Mouse (Mus musculus) MEL (cell line): Measurements from ENCODE around the gene Aaas. TPM values are rescaled to one million over a fixed set of nuclear protein-coding genes. Genes with fewer than 3 reads are reported as not detected.

Source experiments
- DNase-seq: peaks from one replicate; pipeline ENCODE4 v3.0.0; 2011; ENCODE audit warnings: low read depth, low spot score
- H3K27ac ChIP-seq: 2 replicates; pipeline ENCODE4 v1.5.1; 2012; ENCODE audit warnings: low read depth, mild to moderate bottlenecking, control low read depth, low read length, moderate library complexity; ENCODE audit not compliant: control insufficient read depth
- H3K27me3 ChIP-seq, 2 experiments: fragments of 150-350 bp in 1 of 2; sonication (generic) in 1 of 2; 2 replicates each; pipeline ENCODE4 v1.6.1; 2012; ENCODE audit warnings: low read length in 2 of 2, mild to moderate bottlenecking in 2 of 2, improper control_type of control experiment in 1 of 2, moderate library complexity in 1 of 2; ENCODE audit not compliant: insufficient read depth in 2 of 2, control insufficient read depth in 1 of 2
- H3K36me3 ChIP-seq, 2 experiments: 2 replicates each; pipeline ENCODE4 v1.6.1; 2012 to 2014; ENCODE audit warnings: low read length in 2 of 2, improper control_type of control experiment in 1 of 2, inconsistent platforms in 1 of 2, mild to moderate bottlenecking in 1 of 2; ENCODE audit not compliant: insufficient read depth in 2 of 2, control insufficient read depth in 1 of 2
- H3K4me1 ChIP-seq, 2 experiments: fragments of 150-350 bp in 1 of 2; sonication (generic) in 1 of 2; 2 replicates each; pipeline ENCODE4 v1.6.1; 2012; ENCODE audit warnings: low read length in 2 of 2, improper control_type of control experiment in 1 of 2, mild to moderate bottlenecking in 1 of 2; ENCODE audit not compliant: insufficient read depth in 2 of 2, control insufficient read depth in 1 of 2
- H3K4me3 ChIP-seq, 2 experiments: fragments of 150-350 bp in 1 of 2; sonication (generic) in 1 of 2; 2 replicates each; pipeline ENCODE4 v1.5.1; 2012; ENCODE audit warnings: low read depth in 2 of 2, low read length in 2 of 2, mild to moderate bottlenecking in 2 of 2, moderate library complexity in 2 of 2, control low read depth in 1 of 2, improper control_type of control experiment in 1 of 2; ENCODE audit not compliant: control insufficient read depth in 1 of 2, insufficient read depth in 1 of 2
- H3K79me2 ChIP-seq: 2 replicates; pipeline ENCODE4 v1.6.1; 2012; ENCODE audit warnings: mild to moderate bottlenecking, low read length, moderate library complexity; ENCODE audit not compliant: control insufficient read depth, poor library complexity, insufficient read depth
- H3K9ac ChIP-seq: 2 replicates; pipeline ENCODE4 v1.6.1; 2012; ENCODE audit warnings: low read depth, mild to moderate bottlenecking, control low read depth, low read length, moderate library complexity; ENCODE audit not compliant: control insufficient read depth, poor library complexity, severe bottlenecking
- H3K9me3 ChIP-seq: fragments of 150-350 bp; sonication (generic); replicated peaks from 2 replicates; pipeline ENCODE4 v1.6.1; 2012; ENCODE audit warnings: mild to moderate bottlenecking, low read length, improper control_type of control experiment, moderate library complexity; ENCODE audit not compliant: insufficient read depth
- BHLHE40 ChIP-seq: IDR thresholded peaks from 2 replicates; pipeline ENCODE4 v1.6.1; 2012; ENCODE audit warnings: low read depth, mild to moderate bottlenecking, inconsistent platforms, low read length, improper control_type of control experiment, borderline replicate concordance
- CHD1 ChIP-seq: IDR thresholded peaks from 2 replicates; pipeline ENCODE4 v1.6.1; 2012; ENCODE audit warnings: low read depth, mild to moderate bottlenecking, inconsistent platforms, low read length, improper control_type of control experiment
- CTCF ChIP-seq, 3 experiments: IDR thresholded peaks in 2 of 3; conservative IDR thresholded peaks in 1 of 3; 2 replicates each; pipeline ENCODE4 v1.5.1; 2011 to 2012; ENCODE audit warnings: low read length in 3 of 3, low read depth in 2 of 3, mild to moderate bottlenecking in 2 of 3, improper control_type of control experiment in 1 of 3, inconsistent platforms in 1 of 3, mixed read lengths in 1 of 3, moderate library complexity in 1 of 3; ENCODE audit not compliant: control insufficient read depth in 1 of 3, insufficient read depth in 1 of 3, poor library complexity in 1 of 3, severe bottlenecking in 1 of 3
- E2F4 ChIP-seq: IDR thresholded peaks from 2 replicates; pipeline ENCODE4 v1.6.1; 2011; ENCODE audit warnings: low read depth, low read length, improper control_type of control experiment, borderline replicate concordance
- ELF1 ChIP-seq: IDR thresholded peaks from 2 replicates; pipeline ENCODE4 v1.6.1; 2014; ENCODE audit warnings: low read depth, mild to moderate bottlenecking, inconsistent platforms, low read length, improper control_type of control experiment, moderate library complexity
- EP300 ChIP-seq, 2 experiments: IDR thresholded peaks; 2 replicates each; pipeline ENCODE4 v1.6.1; 2011; ENCODE audit warnings: improper control_type of control experiment in 2 of 2, low read length in 2 of 2, low read depth in 1 of 2, mild to moderate bottlenecking in 1 of 2
- ETS1 ChIP-seq: IDR thresholded peaks from 2 replicates; pipeline ENCODE4 v1.6.1; 2012; ENCODE audit warnings: low read depth, mild to moderate bottlenecking, inconsistent platforms, low read length, improper control_type of control experiment, moderate library complexity
- GABPA ChIP-seq: IDR thresholded peaks from 2 replicates; pipeline ENCODE4 v1.6.1; 2012; ENCODE audit warnings: low read depth, mild to moderate bottlenecking, inconsistent platforms, low read length, improper control_type of control experiment, moderate library complexity
- GATA1 ChIP-seq: IDR thresholded peaks from 2 replicates; pipeline ENCODE4 v1.6.1; 2011; ENCODE audit warnings: low read depth, low read length, improper control_type of control experiment
- MAFK ChIP-seq: IDR thresholded peaks from 2 replicates; pipeline ENCODE4 v1.6.1; 2011; ENCODE audit warnings: low read depth, mild to moderate bottlenecking, low read length, improper control_type of control experiment, borderline replicate concordance
- MAX ChIP-seq: IDR thresholded peaks from 2 replicates; pipeline ENCODE4 v1.6.1; 2011; ENCODE audit warnings: low read length, improper control_type of control experiment
- MAZ ChIP-seq: IDR thresholded peaks from 2 replicates; pipeline ENCODE4 v1.6.1; 2012; ENCODE audit warnings: low read depth, mild to moderate bottlenecking, inconsistent platforms, low read length, improper control_type of control experiment
- MXI1 ChIP-seq: IDR thresholded peaks from 2 replicates; pipeline ENCODE4 v1.6.1; 2011; ENCODE audit warnings: mild to moderate bottlenecking, low read depth, low read length, improper control_type of control experiment
- MYB ChIP-seq: IDR thresholded peaks from 2 replicates; pipeline ENCODE4 v1.6.1; 2011; ENCODE audit warnings: mild to moderate bottlenecking, low read depth, low read length, improper control_type of control experiment
- MYC ChIP-seq: IDR thresholded peaks from 2 replicates; pipeline ENCODE4 v1.6.1; 2011; ENCODE audit warnings: low read depth, mild to moderate bottlenecking, low read length, improper control_type of control experiment, moderate library complexity
- NELFE ChIP-seq: IDR thresholded peaks from 2 replicates; pipeline ENCODE4 v1.6.1; 2011; ENCODE audit warnings: low read depth, low read length, improper control_type of control experiment
- NRF1 ChIP-seq: IDR thresholded peaks from 2 replicates; pipeline ENCODE4 v1.6.1; 2014; ENCODE audit warnings: low read depth, mild to moderate bottlenecking, inconsistent platforms, low read length, improper control_type of control experiment, moderate library complexity; ENCODE audit not compliant: poor library complexity, insufficient read depth, severe bottlenecking
- POLR2AphosphoS5 ChIP-seq: IDR thresholded peaks from 2 replicates; pipeline ENCODE4 v1.6.1; 2012; ENCODE audit warnings: low read depth, borderline replicate concordance, mild to moderate bottlenecking, inconsistent platforms, low read length, moderate library complexity, mixed read lengths
- RCOR1 ChIP-seq: IDR thresholded peaks from 2 replicates; pipeline ENCODE4 v1.6.1; 2012; ENCODE audit warnings: low read depth, mild to moderate bottlenecking, inconsistent platforms, low read length, improper control_type of control experiment
- SIN3A ChIP-seq: IDR thresholded peaks from 2 replicates; pipeline ENCODE4 v1.6.1; 2012; ENCODE audit warnings: low read length, improper control_type of control experiment, inconsistent platforms
- SMC3 ChIP-seq: IDR thresholded peaks from 2 replicates; pipeline ENCODE4 v1.6.1; 2011; ENCODE audit warnings: low read depth, low read length, improper control_type of control experiment
- TAL1 ChIP-seq: IDR thresholded peaks from 2 replicates; pipeline ENCODE4 v1.6.1; 2012; ENCODE audit warnings: mild to moderate bottlenecking, inconsistent platforms, low read length, moderate library complexity, mixed read lengths
- TBP ChIP-seq: IDR thresholded peaks from 2 replicates; pipeline ENCODE4 v1.8.0; 2011; ENCODE audit warnings: low read depth, low read length, improper control_type of control experiment
- TCF12 ChIP-seq: IDR thresholded peaks from 2 replicates; pipeline ENCODE4 v1.6.1; 2014; ENCODE audit warnings: low read depth, mild to moderate bottlenecking, inconsistent platforms, low read length, improper control_type of control experiment, moderate library complexity
- UBTF ChIP-seq: IDR thresholded peaks from 2 replicates; pipeline ENCODE4 v1.6.1; 2012; ENCODE audit warnings: low read depth, mild to moderate bottlenecking, inconsistent platforms, low read length, improper control_type of control experiment, moderate library complexity, borderline replicate concordance; ENCODE audit not compliant: insufficient read depth
- USF2 ChIP-seq, 2 experiments: IDR thresholded peaks; 2 replicates each; pipeline ENCODE4 v1.6.1; 2011 to 2012; ENCODE audit warnings: improper control_type of control experiment in 2 of 2, low read length in 2 of 2, borderline replicate concordance in 1 of 2, inconsistent platforms in 1 of 2, low read depth in 1 of 2, mild to moderate bottlenecking in 1 of 2; ENCODE audit not compliant: insufficient read depth in 1 of 2
- ZC3H11A ChIP-seq: IDR thresholded peaks from 2 replicates; pipeline ENCODE4 v1.6.1; 2012; ENCODE audit warnings: low read depth, mild to moderate bottlenecking, inconsistent platforms, low read length, improper control_type of control experiment
- ZKSCAN1 ChIP-seq: IDR thresholded peaks from 2 replicates; pipeline ENCODE4 v1.6.1; 2012; ENCODE audit warnings: low read depth, mild to moderate bottlenecking, inconsistent platforms, low read length, improper control_type of control experiment, moderate library complexity
- ZMIZ1 ChIP-seq: IDR thresholded peaks from 2 replicates; pipeline ENCODE4 v1.6.1; 2012; ENCODE audit warnings: low read depth, mild to moderate bottlenecking, inconsistent platforms, low read length, improper control_type of control experiment, moderate library complexity
- ZNF384 ChIP-seq: IDR thresholded peaks from 2 replicates; pipeline ENCODE4 v1.6.1; 2012; ENCODE audit warnings: low read depth, mild to moderate bottlenecking, inconsistent platforms, low read length, improper control_type of control experiment
- polyA plus RNA-seq, 2 experiments: library from polyadenylated mRNA; stranded (reverse) in 1 of 2; unstranded in 1 of 2; fragments of >175 nt in 1 of 2; fragments of >200 nt in 1 of 2; gene quantifications; 2 replicates each; pipeline versions ENCODE4 v1.2.1 to v1.2.4; 2012; ENCODE audit warnings: low replicate concordance in 2 of 2, low read depth in 1 of 2; ENCODE audit not compliant: insufficient read length in 2 of 2, insufficient read depth in 1 of 2, missing spikeins in 1 of 2
- total RNA-seq: library from RNA; depleted of rRNA; stranded (reverse); fragments of 300-350 nt; gene quantifications from 2 replicates; pipeline ENCODE4 v1.2.3, GENCODE M21; 2012

Aaas gene
- total and polyA plus RNA-seq, 3 experiments: 48.7 to 205 TPM; not detected in 1

DNA sequence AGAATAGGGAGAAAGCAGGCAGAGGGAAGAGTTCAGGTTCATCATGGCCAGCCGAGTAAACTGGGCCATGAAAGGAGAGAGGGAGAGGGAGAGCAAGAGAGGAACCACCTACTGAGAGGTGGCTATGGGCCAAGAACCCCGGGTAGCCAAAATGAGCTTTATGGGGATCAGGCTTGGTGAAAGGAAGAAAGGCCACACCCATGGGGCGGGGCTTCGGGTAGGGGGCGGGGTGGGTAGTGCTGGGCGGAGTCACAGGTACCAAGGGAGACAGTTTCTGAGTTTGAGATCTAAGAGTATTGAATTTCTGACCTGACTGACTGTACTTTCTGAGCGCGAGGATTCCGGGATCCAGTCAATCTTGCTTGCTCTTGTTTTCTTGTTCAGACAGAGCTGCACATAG is 36.1 kb upstream of the Aaas start:
- no peaks in the 10 kb centered on the region for H3K9me3 ChIP-seq
- no peaks in the 10 kb centered on the region for H3K79me2 ChIP-seq
- H3K4me1 ChIP-seq: peaks cover 2 to 7% of the 10 kb centered on the region in 2 experiments; a peak in 3 of 4 replicates
- peaks cover 0 to 5% of the 10 kb centered on the region in 2 experiments; a peak in 2 of 4 replicates for H3K36me3 ChIP-seq
- no peak overlapping the region for H3K9ac ChIP-seq
- peak overlapping the region; percentile 24 to 45 for H3K4me3 ChIP-seq
- no peak overlapping the region for H3K27ac ChIP-seq
- 0 out of 2 replicates have a peak, but pooled peaks have one; percentile 2 for TF ChIP-seq ZNF384
- TF ChIP-seq EP300 (IDR thresholded peaks at IDR 0.05; ENCODE audit: low read depth in 1 of 2, low read length in 2 of 2): no peak
- peak; percentile 20; the same call in 1 of the 2 replicates for TF ChIP-seq SIN3A
- H3K27me3 ChIP-seq: no peaks in the 10 kb centered on the region
- DNase-seq: peak; percentile 87

DNA sequence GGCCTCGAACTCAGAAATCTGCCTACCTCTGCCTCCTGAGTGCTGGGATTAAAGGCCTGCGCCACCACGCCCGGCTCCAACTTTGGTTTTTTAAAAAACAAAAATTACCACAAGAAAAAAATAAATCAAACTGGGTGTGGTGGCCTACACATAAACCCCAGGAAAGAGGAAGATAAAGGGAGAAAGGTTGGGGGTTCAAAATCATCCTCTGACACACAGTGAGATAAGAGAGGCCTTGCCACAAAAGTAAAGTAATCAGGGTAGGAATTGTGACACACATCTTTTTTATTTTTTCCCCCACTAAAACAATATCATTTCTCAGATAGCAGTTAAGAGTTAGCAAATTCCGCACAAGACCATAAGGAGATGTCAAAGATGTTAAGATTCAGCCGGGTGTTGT is 33.1 kb upstream of the Aaas start:
- Histone ChIP-seq H3K9me3 (no peaks in the 10 kb centered on the region), H3K4me3 (no peak overlapping the region), H3K36me3 (peaks cover 0 to 5% of the 10 kb centered on the region in 2 experiments; a peak in 2 of 4 replicates), H3K27me3 (no peaks in the 10 kb centered on the region), H3K9ac (no peak overlapping the region), H3K4me1 (peaks cover 2 to 4% of the 10 kb centered on the region in 2 experiments; a peak in 3 of 4 replicates), H3K79me2 (no peaks in the 10 kb centered on the region), H3K27ac (no peak overlapping the region)
- TF ChIP-seq MAZ (peak; percentile 77; the same call in 1 of the 2 replicates), MYC (peak; percentile 60; the same call in 1 of the 2 replicates), MXI1 (no peak), ETS1 (peak; percentile 50; the same call in 1 of the 2 replicates), CTCF (IDR thresholded peaks at IDR 0.05 in 2 of 3, conservative IDR thresholded peaks at IDR 0.05 in 1 of 3; ENCODE audit: control insufficient read depth in 1 of 3, insufficient read depth in 1 of 3, low read depth in 2 of 3, low read length in 3 of 3, poor library complexity in 1 of 3, severe bottlenecking in 1 of 3) (no peak), BHLHE40 (0 out of 2 replicates have a peak, but pooled peaks have one; percentile 46), NRF1 (no peak), NELFE (no peak), ELF1 (no peak), TBP (no peak), SMC3 (no peak), UBTF (no peak), POLR2AphosphoS5 (no peak), SIN3A (peak; percentile 36; the same call in 1 of the 2 replicates), RCOR1 (peak; percentile 100), MYB (no peak), GABPA (no peak), MAFK (peak; percentile 64; the same call in 1 of the 2 replicates), TCF12 (peak; percentile 69), ZC3H11A (no peak), ZNF384 (peak; percentile 78), USF2 (IDR thresholded peaks at IDR 0.05; ENCODE audit: borderline replicate concordance in 1 of 2, insufficient read depth in 1 of 2, low read depth in 1 of 2, low read length in 2 of 2) (no peak), GATA1 (peak; percentile 93), E2F4 (no peak), EP300 (IDR thresholded peaks at IDR 0.05; ENCODE audit: low read depth in 1 of 2, low read length in 2 of 2) (peak; percentile 74 to 84), ZKSCAN1 (no peak), ZMIZ1 (no peak), MAX (no peak), TAL1 (peak; percentile 23; the same call in 1 of the 2 replicates), CHD1 (no peak)
- DNase-seq: peak; percentile 67
